Mouse (Mus musculus): ENCODE results near the gene Frat1. TPM values are rescaled to one million over a fixed set of nuclear protein-coding genes. Genes with fewer than 3 reads are reported as not detected.

Gene Frat1
- polyA plus RNA-seq, 1 experiment from 2014 or later, result 2.4 TPM

GRCm38 (mm10) chr19:41835816-41836215 is 6.0 kb downstream of the Frat1 start:
- Histone ChIP-seq H3K9ac (ENCODE audit: low read length) (no peak overlapping the region), H3K27me3 (ENCODE audit: control insufficient read depth, insufficient read depth, low read length) (peaks cover 8% of the 10 kb centered on the region; the same call in 1 of the 2 replicates), H3K36me3 (ENCODE audit: control insufficient read depth, insufficient read depth) (no peaks in the 10 kb centered on the region), H3K4me2 (ENCODE audit: low read depth, low read length) (peak overlapping the region; percentile 51), H3K9me3 (replicated peaks; ENCODE audit: control insufficient read depth, low read length) (no peaks in the 10 kb centered on the region), H3K27ac (ENCODE audit: low read length) (peak overlapping the region; percentile 37; the same call in 1 of the 2 replicates), H3K4me3 (ENCODE audit: low read length) (no peak overlapping the region), H3K4me1 (ENCODE audit: control insufficient read depth, insufficient read depth, low read length) (peaks cover 22% of the 10 kb centered on the region)
- under 1% methylated on average over 6 of the region's 6 CpGs for WGBS
- peak; percentile 64 for ATAC-seq (replicated peaks; ENCODE audit: extremely low read depth, insufficient read depth, low FRiP score)

GRCm38 (mm10) chr19:41836719-41837118 is 6.9 kb downstream of the Frat1 start:
- no peaks in the 10 kb centered on the region for H3K9me3 ChIP-seq (replicated peaks; ENCODE audit: control insufficient read depth, low read length)
- H3K36me3 ChIP-seq (ENCODE audit: control insufficient read depth, insufficient read depth), result no peaks in the 10 kb centered on the region
- no peak overlapping the region for H3K9ac ChIP-seq (ENCODE audit: low read length)
- no peak for ATAC-seq (replicated peaks; ENCODE audit: extremely low read depth, insufficient read depth, low FRiP score)
- H3K4me3 ChIP-seq (ENCODE audit: low read length), result no peak overlapping the region
- 48% methylated on average over 3 of the region's 3 CpGs for WGBS
- peaks cover 22% of the 10 kb centered on the region for H3K4me1 ChIP-seq (ENCODE audit: control insufficient read depth, insufficient read depth, low read length)
- no peak overlapping the region for H3K4me2 ChIP-seq (ENCODE audit: low read depth, low read length)
- H3K27ac ChIP-seq (ENCODE audit: low read length), result no peak overlapping the region
- H3K27me3 ChIP-seq (ENCODE audit: control insufficient read depth, insufficient read depth, low read length), result peaks cover 8% of the 10 kb centered on the region; the same call in 1 of the 2 replicates

GRCm38 (mm10) chr19:41837194-41837916 is 7.6 kb downstream of the Frat1 start:
- peaks cover 5% of the 10 kb centered on the region; the same call in 1 of the 2 replicates for H3K27me3 ChIP-seq (ENCODE audit: control insufficient read depth, insufficient read depth, low read length)
- no peak overlapping the region; the same call in 1 of the 2 replicates for H3K4me3 ChIP-seq (ENCODE audit: low read length)
- H3K27ac ChIP-seq (ENCODE audit: low read length), result no peak overlapping the region
- H3K36me3 ChIP-seq (ENCODE audit: control insufficient read depth, insufficient read depth), result no peaks in the 10 kb centered on the region
- H3K4me2 ChIP-seq (ENCODE audit: low read depth, low read length), result peak overlapping the region; percentile 20; the same call in 1 of the 2 replicates
- ATAC-seq (replicated peaks; ENCODE audit: extremely low read depth, insufficient read depth, low FRiP score), result no peak
- peaks cover 20% of the 10 kb centered on the region for H3K4me1 ChIP-seq (ENCODE audit: control insufficient read depth, insufficient read depth, low read length)
- H3K9ac ChIP-seq (ENCODE audit: low read length), result no peak overlapping the region
- no peaks in the 10 kb centered on the region for H3K9me3 ChIP-seq (replicated peaks; ENCODE audit: control insufficient read depth, low read length)
- 31% methylated on average over 9 of the region's 9 CpGs for WGBS

- Histone ChIP-seq H3K4me1 (ENCODE audit: control insufficient read depth, insufficient read depth, low read length) (peaks cover 20% of the 10 kb centered on the region), H3K27ac (ENCODE audit: low read length) (no peak overlapping the region), H3K9ac (ENCODE audit: low read length) (no peak overlapping the region), H3K4me3 (ENCODE audit: low read length) (no peak overlapping the region; the same call in 1 of the 2 replicates), H3K27me3 (ENCODE audit: control insufficient read depth, insufficient read depth, low read length) (no peaks in the 10 kb centered on the region), H3K9me3 (replicated peaks; ENCODE audit: control insufficient read depth, low read length) (no peaks in the 10 kb centered on the region), H3K4me2 (ENCODE audit: low read depth, low read length) (peak overlapping the region; percentile 20; the same call in 1 of the 2 replicates), H3K36me3 (ENCODE audit: control insufficient read depth, insufficient read depth) (no peaks in the 10 kb centered on the region)
- WGBS, result 25% methylated on average over 4 of the region's 4 CpGs
- ATAC-seq (replicated peaks; ENCODE audit: extremely low read depth, insufficient read depth, low FRiP score), result no peak
Measured at GRCm38 (mm10) chr19:41837917-41838261, 8.1 kb downstream of the Frat1 start.

GRCm38 (mm10) chr19:41838808-41839207 is 9.0 kb downstream of the Frat1 start:
- 43% methylated on average over 6 of the region's 6 CpGs for WGBS
- H3K27ac ChIP-seq (ENCODE audit: low read length), result no peak overlapping the region
- ATAC-seq (replicated peaks; ENCODE audit: extremely low read depth, insufficient read depth, low FRiP score), result no peak
- peaks cover 20% of the 10 kb centered on the region for H3K4me1 ChIP-seq (ENCODE audit: control insufficient read depth, insufficient read depth, low read length)
- H3K36me3 ChIP-seq (ENCODE audit: control insufficient read depth, insufficient read depth), result no peaks in the 10 kb centered on the region
- no peak overlapping the region for H3K9ac ChIP-seq (ENCODE audit: low read length)
- no peaks in the 10 kb centered on the region for H3K27me3 ChIP-seq (ENCODE audit: control insufficient read depth, insufficient read depth, low read length)
- no peak overlapping the region for H3K4me3 ChIP-seq (ENCODE audit: low read length)
- no peaks in the 10 kb centered on the region for H3K9me3 ChIP-seq (replicated peaks; ENCODE audit: control insufficient read depth, low read length)
- no peak overlapping the region for H3K4me2 ChIP-seq (ENCODE audit: low read depth, low read length)

GRCm38 (mm10) chr19:41839685-41840084 is 9.9 kb downstream of the Frat1 start:
- WGBS, result 93% methylated on average over 3 of the region's 3 CpGs
- no peaks in the 10 kb centered on the region for H3K9me3 ChIP-seq (replicated peaks; ENCODE audit: control insufficient read depth, low read length)
- H3K4me3 ChIP-seq (ENCODE audit: low read length), result no peak overlapping the region
- no peak overlapping the region for H3K9ac ChIP-seq (ENCODE audit: low read length)
- peaks cover 20% of the 10 kb centered on the region for H3K4me1 ChIP-seq (ENCODE audit: control insufficient read depth, insufficient read depth, low read length)
- no peak overlapping the region for H3K27ac ChIP-seq (ENCODE audit: low read length)
- H3K27me3 ChIP-seq (ENCODE audit: control insufficient read depth, insufficient read depth, low read length), result no peaks in the 10 kb centered on the region
- H3K36me3 ChIP-seq (ENCODE audit: control insufficient read depth, insufficient read depth), result no peaks in the 10 kb centered on the region
- ATAC-seq (replicated peaks; ENCODE audit: extremely low read depth, insufficient read depth, low FRiP score), result no peak
- no peak overlapping the region for H3K4me2 ChIP-seq (ENCODE audit: low read depth, low read length)

- ATAC-seq (replicated peaks; ENCODE audit: extremely low read depth, insufficient read depth, low FRiP score), result peak; percentile 29; the same call in 1 of the 2 replicates
- 35% methylated on average over 7 of the region's 7 CpGs for WGBS
Measured at GRCm38 (mm10) chr19:41841105-41841750, 11.5 kb downstream of the Frat1 start.

GRCm38 (mm10) chr19:41842196-41842595 is 12.4 kb downstream of the Frat1 start:
- H3K27ac ChIP-seq (ENCODE audit: low read length), result no peak overlapping the region
- no peaks in the 10 kb centered on the region for H3K36me3 ChIP-seq (ENCODE audit: control insufficient read depth, insufficient read depth)
- H3K9me3 ChIP-seq (replicated peaks; ENCODE audit: control insufficient read depth, low read length), result no peaks in the 10 kb centered on the region
- H3K9ac ChIP-seq (ENCODE audit: low read length), result no peak overlapping the region
- H3K4me2 ChIP-seq (ENCODE audit: low read depth, low read length), result no peak overlapping the region
- H3K4me3 ChIP-seq (ENCODE audit: low read length), result no peak overlapping the region
- WGBS, result 90% methylated on average over 4 of the region's 4 CpGs
- H3K4me1 ChIP-seq (ENCODE audit: control insufficient read depth, insufficient read depth, low read length), result peaks cover 20% of the 10 kb centered on the region
- H3K27me3 ChIP-seq (ENCODE audit: control insufficient read depth, insufficient read depth, low read length), result no peaks in the 10 kb centered on the region
- no peak for ATAC-seq (replicated peaks; ENCODE audit: extremely low read depth, insufficient read depth, low FRiP score)

More at GRCm38 (mm10) chr19:41841105-41841750, 11.5 kb downstream of the Frat1 start:
- H3K4me2 ChIP-seq (ENCODE audit: low read depth, low read length), result no peak overlapping the region
- H3K9me3 ChIP-seq (replicated peaks; ENCODE audit: control insufficient read depth, low read length), result no peaks in the 10 kb centered on the region
- no peaks in the 10 kb centered on the region for H3K27me3 ChIP-seq (ENCODE audit: control insufficient read depth, insufficient read depth, low read length)
- H3K9ac ChIP-seq (ENCODE audit: low read length), result no peak overlapping the region
- H3K4me3 ChIP-seq (ENCODE audit: low read length), result no peak overlapping the region
- H3K27ac ChIP-seq (ENCODE audit: low read length), result no peak overlapping the region
- H3K36me3 ChIP-seq (ENCODE audit: control insufficient read depth, insufficient read depth), result no peaks in the 10 kb centered on the region
- peaks cover 17% of the 10 kb centered on the region for H3K4me1 ChIP-seq (ENCODE audit: control insufficient read depth, insufficient read depth, low read length)

- H3K4me3 ChIP-seq (ENCODE audit: low read length), result no peak overlapping the region
- no peak for ATAC-seq (replicated peaks; ENCODE audit: extremely low read depth, insufficient read depth, low FRiP score)
- H3K36me3 ChIP-seq (ENCODE audit: control insufficient read depth, insufficient read depth), result no peaks in the 10 kb centered on the region
- no peaks in the 10 kb centered on the region for H3K9me3 ChIP-seq (replicated peaks; ENCODE audit: control insufficient read depth, low read length)
- H3K27me3 ChIP-seq (ENCODE audit: control insufficient read depth, insufficient read depth, low read length), result no peaks in the 10 kb centered on the region
- no peak overlapping the region for H3K4me2 ChIP-seq (ENCODE audit: low read depth, low read length)
- no peak overlapping the region for H3K27ac ChIP-seq (ENCODE audit: low read length)
- H3K4me1 ChIP-seq (ENCODE audit: control insufficient read depth, insufficient read depth, low read length), result peaks cover 16% of the 10 kb centered on the region
- WGBS, result 76% methylated on average over 4 of the region's 4 CpGs
- H3K9ac ChIP-seq (ENCODE audit: low read length), result no peak overlapping the region
Measured at GRCm38 (mm10) chr19:41842706-41843105, 12.9 kb downstream of the Frat1 start.

All from heart, embryonic 16.5 days (tissue).